ENCODE assay signal across 8 mouse cellular contexts in the genomic region with DNA sequence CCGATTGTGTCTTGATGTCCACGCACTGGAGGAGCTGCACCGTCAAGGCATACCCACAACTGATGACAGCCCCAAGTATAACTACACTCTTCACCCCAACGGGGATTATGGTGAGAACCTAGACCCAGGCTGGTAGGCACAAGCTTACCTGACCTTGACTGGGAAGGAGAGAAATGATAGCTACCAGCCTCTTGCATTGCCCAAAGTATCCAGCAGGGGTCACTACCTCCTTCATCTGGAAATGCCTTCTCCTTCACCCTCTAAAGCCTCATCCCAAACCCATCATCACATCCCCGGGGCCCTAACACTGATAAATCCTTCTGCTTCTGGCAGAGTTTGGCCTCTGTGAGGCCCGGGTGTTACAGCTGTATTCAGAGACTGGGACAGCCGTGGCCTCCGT. TPM values are rescaled to one million over a fixed set of nuclear protein-coding genes. Genes with fewer than 3 reads are reported as not detected.
DNase-seq lines count a peak whose midpoint lies in the region; ATAC-seq and TF ChIP-seq lines count a peak whose summit lies in the region.

No protein-coding gene starts in this region.

- intact Hi-C loops in gastrocnemius, adult 2 months (cut with DNase I): loop anchor here (1.0 to 5.0 kb wide), 2 partner anchors 36 to 126 kb away; no protein-coding TSS in a partner anchor

- H3K4me1 ChIP-seq in kidney, adult 2 months (ENCODE audit: control insufficient read depth, insufficient read depth, low read length): no peaks in the 10 kb centered on the region
- H3K4me1 ChIP-seq in kidney, embryonic 16.5 days (ENCODE audit: insufficient read depth, low read length): no peaks in the 10 kb centered on the region
- 0 out of 2 replicates have a peak, but pooled peaks cover 3% of the 10 kb centered on the region for H3K4me1 ChIP-seq in intestine, embryonic 15.5 days (replicated peaks)
- H3K4me1 ChIP-seq in limb, embryonic 10.5 days: peaks cover 19% of the 10 kb centered on the region

- H3K36me3 ChIP-seq in kidney, adult 2 months (ENCODE audit: control insufficient read depth, insufficient read depth, low read length): no peaks in the 10 kb centered on the region
- H3K36me3 ChIP-seq in kidney, embryonic 16.5 days (ENCODE audit: insufficient read depth, low read length): peaks cover 26% of the 10 kb centered on the region; the same call in 1 of the 2 replicates
- 0 out of 2 replicates have a peak, but pooled peaks cover 7% of the 10 kb centered on the region for H3K36me3 ChIP-seq in intestine, embryonic 15.5 days
- peaks cover 67% of the 10 kb centered on the region for H3K36me3 ChIP-seq in limb, embryonic 10.5 days

- no peak overlapping the region for H3K4me3 ChIP-seq in kidney, adult 2 months (ENCODE audit: insufficient read depth, low read depth, low read length)
- no peak overlapping the region for H3K4me3 ChIP-seq in kidney, embryonic 16.5 days (ENCODE audit: low read length)
- H3K4me3 ChIP-seq in gastrocnemius, adult 2 months: no peak overlapping the region
- H3K4me3 ChIP-seq in intestine, embryonic 15.5 days (replicated peaks): no peak overlapping the region
- no peak overlapping the region for H3K4me3 ChIP-seq in limb, embryonic 10.5 days

- H3K27me3 ChIP-seq in kidney, adult 2 months (replicated peaks; ENCODE audit: control insufficient read depth, insufficient read depth, low read length): no peaks in the 10 kb centered on the region
- no peaks in the 10 kb centered on the region for H3K27me3 ChIP-seq in kidney, embryonic 16.5 days (ENCODE audit: insufficient read depth, low read length)
- H3K27me3 ChIP-seq in intestine, embryonic 15.5 days (replicated peaks): no peaks in the 10 kb centered on the region
- no peaks in the 10 kb centered on the region for H3K27me3 ChIP-seq in limb, embryonic 10.5 days (ENCODE audit: low read depth, poor library complexity, severe bottlenecking)

- no peak overlapping the region for H3K27ac ChIP-seq in kidney, adult 2 months (ENCODE audit: insufficient read depth, low read depth, low read length)
- no peak overlapping the region for H3K27ac ChIP-seq in kidney, embryonic 16.5 days (ENCODE audit: low read length)
- no peak overlapping the region for H3K27ac ChIP-seq in gastrocnemius, adult 2 months
- H3K27ac ChIP-seq in intestine, embryonic 15.5 days: no peak overlapping the region
- H3K27ac ChIP-seq in limb, embryonic 10.5 days: no peak overlapping the region

- no peak overlapping the region for H3K4me2 ChIP-seq in kidney, embryonic 16.5 days (replicated peaks; ENCODE audit: low read depth, low read length)
- H3K4me2 ChIP-seq in intestine, embryonic 15.5 days (replicated peaks): no peak overlapping the region

- peak; percentile 81 for TF ChIP-seq CTCF in kidney, adult 2 months (conservative IDR thresholded peaks at IDR 0.05; ENCODE audit: insufficient read depth, insufficient read length, low read depth, low read length)
- peak; percentile 95 for TF ChIP-seq CTCF in gastrocnemius, adult 2 months (IDR thresholded peaks at IDR 0.05)

- peak; percentile 73 for DNase-seq in kidney, adult 2 months
- peak; percentile 95 to 96 for DNase-seq in cerebellum, postnatal 25 days
- peak; percentile 75 for DNase-seq in gastrocnemius, adult 2 months
- peak; percentile 80 for DNase-seq in limb, embryonic 10.5 days (ENCODE audit: low spot score)
- DNase-seq in monocyte, adult 2 months (ENCODE audit: low read depth in 1 of 2, low spot score in 2 of 2): peak; percentile 19 to 47
- peak; percentile 77 to 84 for DNase-seq in spleen, postnatal 10 days (ENCODE audit: low spot score in 2 of 2)

- ATAC-seq in kidney, embryonic 16.5 days (ENCODE audit: low FRiP score, low TSS enrichment): no peak
- ATAC-seq in intestine, embryonic 15.5 days: peak; percentile 16; the same call in 1 of the 2 replicates

- no peak for TF ChIP-seq POLR2A in kidney, adult 2 months (IDR thresholded peaks at IDR 0.05; ENCODE audit: low read depth, low read length)

- WGBS in kidney, adult 2 months: 39% methylated on average over 8 of the region's 8 CpGs
- WGBS in kidney, embryonic 16.5 days: 54% methylated on average over 8 of the region's 8 CpGs
- 47% methylated on average over 8 of the region's 8 CpGs for WGBS in intestine, embryonic 15.5 days
- 57% methylated on average over 8 of the region's 8 CpGs for WGBS in limb, embryonic 10.5 days

- H3K9me3 ChIP-seq in kidney, embryonic 16.5 days (ENCODE audit: low read length): no peaks in the 10 kb centered on the region
- no peaks in the 10 kb centered on the region for H3K9me3 ChIP-seq in intestine, embryonic 15.5 days
- H3K9me3 ChIP-seq in limb, embryonic 10.5 days (replicated peaks): no peaks in the 10 kb centered on the region

- no peak overlapping the region for H3K9ac ChIP-seq in kidney, embryonic 16.5 days (replicated peaks; ENCODE audit: low read length)
- H3K9ac ChIP-seq in intestine, embryonic 15.5 days: no peak overlapping the region

RNA-seq across cellular contexts. Expression of a gene that starts 6.7 kb away (rescaled TPM):
- 0.08 and 0.09 TPM in 2 replicates for polyA plus RNA-seq in kidney, adult 2 months (2012; rRNA removed)
- polyA plus RNA-seq in kidney, embryonic 16.5 days (2015; fragmentation: Nextera tagmentation; extraction: Ambion mirVana): 0.63 and 0.81 TPM in 2 replicates
- not detected for total RNA-seq in gastrocnemius, adult 2 months (2021)
- 0.13 and 0.33 TPM in 2 replicates for polyA plus RNA-seq in intestine, embryonic 15.5 days (2015; fragmentation: Nextera tagmentation; extraction: Ambion mirVana)
- polyA plus RNA-seq in limb, embryonic 10.5 days (2016; fragmentation: Nextera tagmentation; extraction: Ambion mirVana): 1.4 and 1.5 TPM in 2 replicates

RNA-seq across cellular contexts. Expression of a gene that starts 9.8 kb away (rescaled TPM):
- 16.2 and 17.6 TPM in 2 replicates for polyA plus RNA-seq in kidney, adult 2 months (2012; rRNA removed)
- polyA plus RNA-seq in kidney, embryonic 16.5 days (2015; fragmentation: Nextera tagmentation; extraction: Ambion mirVana): 26.3 and 29.8 TPM in 2 replicates
- total RNA-seq in gastrocnemius, adult 2 months (2021): 10 to 100 TPM; 13.4 to 15.8 TPM
- polyA plus RNA-seq in intestine, embryonic 15.5 days (2015; fragmentation: Nextera tagmentation; extraction: Ambion mirVana): 17.0 and 18.9 TPM in 2 replicates
- 32.2 and 34.9 TPM in 2 replicates for polyA plus RNA-seq in limb, embryonic 10.5 days (2016; fragmentation: Nextera tagmentation; extraction: Ambion mirVana)

RNA-seq across cellular contexts. Expression of a gene that starts 33.0 kb away (rescaled TPM):
- 1.9 and 2.1 TPM in 2 replicates for polyA plus RNA-seq in kidney, adult 2 months (2012; rRNA removed)
- polyA plus RNA-seq in kidney, embryonic 16.5 days (2015; fragmentation: Nextera tagmentation; extraction: Ambion mirVana): 3.5 and 3.8 TPM in 2 replicates
- not detected for total RNA-seq in gastrocnemius, adult 2 months (2021)
- 2.5 and 2.7 TPM in 2 replicates for polyA plus RNA-seq in intestine, embryonic 15.5 days (2015; fragmentation: Nextera tagmentation; extraction: Ambion mirVana)
- 4.1 and 6.8 TPM in 2 replicates for polyA plus RNA-seq in limb, embryonic 10.5 days (2016; fragmentation: Nextera tagmentation; extraction: Ambion mirVana)

RNA-seq across cellular contexts. Expression of a gene that starts 39.0 kb away (rescaled TPM):
- polyA plus RNA-seq in kidney, adult 2 months (2012; rRNA removed): 4.3 and 5.8 TPM in 2 replicates
- 5.9 and 6.4 TPM in 2 replicates for polyA plus RNA-seq in kidney, embryonic 16.5 days (2015; fragmentation: Nextera tagmentation; extraction: Ambion mirVana)
- total RNA-seq in gastrocnemius, adult 2 months (2021): under 1 TPM; 0.36 to 0.43 TPM
- 4.8 and 4.9 TPM in 2 replicates for polyA plus RNA-seq in intestine, embryonic 15.5 days (2015; fragmentation: Nextera tagmentation; extraction: Ambion mirVana)
- polyA plus RNA-seq in limb, embryonic 10.5 days (2016; fragmentation: Nextera tagmentation; extraction: Ambion mirVana): 5.1 and 5.2 TPM in 2 replicates

RNA-seq across cellular contexts. Expression of a gene that starts 41.3 kb away (rescaled TPM):
- polyA plus RNA-seq in kidney, adult 2 months (2012; rRNA removed): 0.19 and 0.45 TPM in 2 replicates
- polyA plus RNA-seq in kidney, embryonic 16.5 days (2015; fragmentation: Nextera tagmentation; extraction: Ambion mirVana): 0.16 and 0.44 TPM in 2 replicates
- not detected for total RNA-seq in gastrocnemius, adult 2 months (2021)
- polyA plus RNA-seq in intestine, embryonic 15.5 days (2015; fragmentation: Nextera tagmentation; extraction: Ambion mirVana): 0.11 and 0.43 TPM in 2 replicates
- 0.33 and 1.1 TPM in 2 replicates for polyA plus RNA-seq in limb, embryonic 10.5 days (2016; fragmentation: Nextera tagmentation; extraction: Ambion mirVana)

Comparison
In these comparisons a context has a peak if more than half of its experiments do, and no peak if none do; other contexts are left out.
1. DNase-seq: peak in every context shown above with its lines; median percentile 96 in cerebellum, postnatal 25 days; 80 in spleen, postnatal 10 days; 80 in limb, embryonic 10.5 days; 75 in gastrocnemius, adult 2 months; 73 in kidney, adult 2 months; 33 in monocyte, adult 2 months.